Mouse (Mus musculus) urinary bladder, postnatal 4 days (tissue): ENCODE measurements at regions not wholly inside any gene's neighbourhood (a gene's known extent, or its start where the extent isn't known, plus 50 kb on each side); places are given as distances from the start of the nearest gene placed in this dataset.
"Not testable (repeated sequence)": the region's sequence is repeated elsewhere in the genome, so short reads cannot be mapped to it uniquely, and the experiment has no call there.

Experiments used
- DNase-seq, 2 experiments: peaks; one replicate each; pipeline ENCODE4 v3.0.0; 2021 to 2022; ENCODE audit warnings: low spot score in 2 of 2

DNA sequence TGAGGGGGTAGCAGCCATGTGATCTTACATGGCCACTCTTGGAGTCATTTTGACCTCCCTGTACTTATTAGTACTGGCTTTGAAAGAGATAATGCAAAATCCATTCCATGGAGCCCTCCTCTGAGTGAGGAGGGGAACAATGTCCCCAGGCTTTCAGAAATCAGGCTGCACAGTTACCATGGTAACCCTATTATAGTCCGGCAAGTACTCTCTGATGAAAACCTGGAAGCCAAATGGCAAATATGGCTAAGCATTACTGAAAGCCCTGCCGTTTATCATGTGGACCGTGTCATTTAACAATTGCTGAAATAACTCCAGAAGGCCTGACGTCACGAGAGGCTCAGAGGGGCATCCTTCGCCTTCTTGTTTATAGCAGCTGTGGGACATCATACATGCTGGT is 82.5 kb upstream of the Xcl1 start:
- DNase-seq: no peak

DNA sequence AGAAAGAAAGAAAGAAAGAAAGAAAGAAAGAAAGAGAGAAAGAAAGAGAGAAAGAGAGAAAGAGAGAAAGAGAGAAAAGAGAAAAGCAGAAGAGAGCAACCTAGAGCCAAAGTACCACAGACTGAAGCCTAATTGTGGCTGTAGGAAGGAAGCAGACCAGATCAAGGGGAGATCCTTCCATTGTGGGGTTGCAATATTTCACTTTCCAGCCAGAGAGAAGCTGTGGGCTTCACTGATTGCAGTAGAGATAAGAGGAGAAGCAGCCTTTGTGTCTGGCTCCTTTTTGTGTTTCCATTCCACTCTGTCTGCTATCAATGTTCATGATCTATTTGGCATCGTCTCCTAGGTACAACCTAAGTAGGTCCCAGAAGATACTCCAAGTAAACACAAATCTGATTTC is 79.0 kb upstream of the Xcl1 start:
- no peak for DNase-seq

DNA sequence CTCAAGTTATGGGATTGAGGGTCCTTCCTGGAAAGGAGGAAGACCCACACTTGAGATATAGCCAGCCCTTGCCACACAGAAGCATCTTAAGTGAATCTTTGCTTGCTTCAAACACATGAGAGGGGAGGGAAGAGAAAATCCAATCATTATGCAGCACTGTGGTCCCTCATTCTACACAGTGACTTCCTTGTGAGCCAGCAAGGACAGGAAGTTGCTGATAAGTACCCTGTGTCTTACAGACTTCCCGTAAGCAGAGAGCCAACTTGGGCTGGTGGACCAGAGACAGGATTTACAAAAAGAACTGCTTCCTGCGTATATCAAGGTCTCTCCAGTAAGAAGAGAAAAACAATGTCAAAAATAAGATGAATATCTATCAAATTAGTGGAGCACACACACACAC is 78.1 kb upstream of the Xcl1 start:
- no peak for DNase-seq

DNA sequence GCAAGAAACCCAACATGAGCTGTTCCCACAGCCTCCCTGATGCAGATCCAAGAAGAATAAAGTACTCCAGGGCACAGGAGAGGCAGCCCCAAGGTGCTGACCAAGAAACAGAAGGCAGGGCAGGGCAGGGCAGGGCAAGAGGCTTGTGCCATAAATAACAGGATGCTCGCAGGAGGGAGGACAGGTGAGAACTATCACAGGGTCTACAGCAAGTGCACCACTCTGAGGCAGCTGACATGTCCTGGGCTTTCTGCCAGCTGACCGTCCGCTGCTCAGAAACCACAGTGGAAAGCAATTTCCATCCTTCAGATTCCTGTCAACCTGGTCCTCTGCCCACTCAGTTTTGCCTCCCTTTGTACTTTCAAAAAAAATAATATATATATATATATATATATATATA is 77.0 kb upstream of the Xcl1 start:
- no peak for DNase-seq

DNA sequence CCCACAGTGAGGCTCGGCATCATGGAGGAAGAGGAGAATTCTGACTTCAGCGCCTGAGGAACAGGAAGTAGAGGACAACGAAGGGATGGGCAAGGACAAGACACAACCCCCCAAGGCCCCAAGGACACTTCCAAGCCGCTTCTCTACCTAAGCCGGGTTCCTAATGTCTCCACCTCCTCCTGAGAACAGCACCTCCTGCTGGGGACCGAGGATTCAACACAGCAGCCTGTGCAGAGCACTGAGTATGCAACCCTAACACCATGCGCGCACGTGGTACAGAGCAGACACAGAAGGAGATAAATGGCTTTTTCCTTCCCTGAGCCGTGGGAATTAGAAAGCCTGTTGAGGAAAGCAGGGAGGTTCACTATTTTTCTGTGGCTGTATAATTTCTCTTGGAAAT is 64.2 kb upstream of the Xcl1 start:
- DNase-seq: peak in 1 of 2 experiments; percentile 63

DNA sequence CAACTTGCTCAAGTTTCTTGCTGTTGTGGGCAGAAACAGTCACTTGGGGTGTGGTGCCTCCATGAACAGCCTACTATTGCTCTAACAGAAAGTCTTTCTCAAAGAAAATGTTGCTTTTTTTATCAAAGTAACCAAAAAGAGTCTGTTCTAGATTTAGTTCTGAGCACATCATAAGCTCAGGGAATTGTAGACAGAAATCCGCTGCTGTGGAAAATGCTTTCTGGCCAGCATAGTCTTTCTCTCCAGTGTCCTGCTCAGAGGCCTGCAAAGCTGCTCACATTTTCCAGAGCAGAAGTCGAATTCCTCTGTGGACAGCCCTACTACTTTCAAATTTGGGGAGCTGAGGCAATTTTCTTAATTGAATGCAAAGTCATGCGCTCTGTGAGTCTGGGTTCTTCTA is 63.3 kb upstream of the Xcl1 start:
- DNase-seq: no peak

DNA sequence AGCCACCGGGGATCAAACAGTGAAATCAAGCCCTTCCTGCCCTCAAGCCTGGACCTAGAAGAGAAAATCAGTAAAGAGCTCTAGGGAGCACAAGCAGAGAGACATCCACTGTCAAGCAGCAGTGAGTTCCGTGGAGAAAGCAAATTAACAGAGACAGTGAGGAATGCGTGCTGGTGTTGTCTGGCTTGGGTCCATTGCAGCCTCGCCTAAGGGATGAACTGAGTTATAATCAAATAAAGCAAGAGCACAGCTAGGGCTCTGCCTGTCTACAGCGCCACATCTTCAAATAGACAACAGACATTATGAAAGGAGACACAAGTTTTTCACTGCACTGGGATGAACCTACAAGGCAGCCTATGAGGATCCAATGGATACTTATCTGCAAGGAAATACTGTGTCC is 62.3 kb upstream of the Xcl1 start:
- no peak for DNase-seq

DNA sequence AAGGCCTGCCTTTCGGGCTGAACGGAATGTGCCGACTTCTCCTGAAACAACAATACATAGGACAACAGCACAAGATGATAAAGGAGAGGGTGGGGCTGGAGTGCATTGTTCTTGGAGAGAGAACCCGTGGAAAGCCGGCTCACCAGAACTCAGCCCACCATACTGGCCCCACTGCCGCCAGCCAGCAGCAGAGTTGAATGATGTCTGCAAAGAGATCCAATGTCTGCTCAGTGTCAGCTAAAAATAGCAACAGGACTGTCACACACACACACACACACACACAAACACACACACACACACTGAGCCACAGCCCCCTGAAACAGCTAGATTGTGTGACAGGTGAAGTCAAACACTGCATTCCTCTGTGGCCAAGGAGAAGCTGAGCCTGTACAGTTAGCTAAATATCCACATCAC is 58.9 kb upstream of the Xcl1 start:
- DNase-seq: no peak

DNA sequence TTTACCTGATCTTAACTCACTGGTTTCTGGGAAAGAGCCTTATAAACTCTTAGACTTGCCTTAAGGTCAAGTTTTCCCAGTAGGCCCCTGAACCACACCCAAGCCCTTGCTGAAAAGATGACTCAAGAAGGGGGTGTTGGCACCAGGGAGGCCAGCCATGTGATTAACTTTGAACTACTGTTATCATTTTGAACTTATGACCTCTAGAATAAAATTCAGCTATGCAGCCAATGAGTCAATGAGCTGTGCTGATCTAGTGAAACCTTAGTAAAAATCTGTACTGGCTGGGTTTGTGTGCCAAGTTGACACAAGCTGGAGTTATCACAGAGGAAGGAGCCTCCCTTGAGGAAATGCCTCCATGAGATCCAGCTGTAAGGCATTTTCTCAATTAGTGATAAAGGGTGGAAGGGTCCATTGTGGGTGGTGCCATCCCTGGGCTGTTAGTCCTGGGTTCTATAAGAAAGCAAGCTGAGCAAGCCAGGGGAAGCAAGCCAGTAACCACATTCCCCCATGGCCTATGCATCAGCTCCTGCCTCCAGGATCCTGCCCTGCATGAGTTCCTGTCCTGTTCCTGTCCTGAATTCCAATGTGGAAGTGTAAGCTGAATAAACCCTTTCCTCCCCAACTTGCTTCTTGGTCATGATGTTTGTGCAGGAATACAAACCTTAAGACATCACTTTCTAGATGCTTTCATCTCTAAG is 58.0 kb upstream of the Xcl1 start:
- DNase-seq: not testable (repeated sequence)

DNA sequence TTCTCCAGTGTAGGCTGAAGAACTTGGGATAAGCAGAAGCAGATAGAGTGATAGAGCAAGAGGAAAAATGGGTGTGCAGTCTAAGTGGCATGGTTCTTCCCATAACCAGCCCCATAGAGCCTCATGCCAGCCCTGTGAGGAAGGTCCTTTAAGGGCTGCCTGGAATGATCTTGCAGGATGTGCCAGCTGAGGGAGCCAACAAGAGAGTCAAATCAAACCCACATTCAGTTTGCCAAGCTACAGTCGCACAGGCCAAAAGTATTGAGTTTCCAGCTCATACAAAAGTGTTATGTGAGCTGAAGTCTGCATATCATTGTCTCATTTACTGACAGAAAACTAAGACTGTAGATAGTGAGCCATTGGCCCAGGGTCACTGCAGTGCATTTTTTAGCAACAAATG is 53.7 kb upstream of the Xcl1 start:
- no peak for DNase-seq

DNA sequence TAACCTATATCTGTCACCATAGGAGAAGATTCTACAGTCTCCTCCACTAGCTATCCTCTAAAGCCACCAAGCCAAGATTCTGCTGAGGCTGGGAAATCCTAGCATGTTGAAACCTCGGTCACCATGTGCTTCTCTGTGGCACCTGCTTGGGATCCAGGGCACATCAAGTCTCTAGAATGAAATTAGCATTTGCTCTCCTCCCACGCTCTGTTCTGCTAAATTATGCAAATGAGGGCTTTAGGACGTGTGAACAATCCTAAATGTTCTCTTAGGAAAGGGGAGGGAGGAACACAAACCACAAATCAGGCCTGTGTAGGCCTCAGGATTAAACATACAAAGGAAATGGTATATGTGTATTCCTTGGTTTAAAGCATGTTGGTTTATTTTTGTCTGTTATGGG is 52.9 kb upstream of the Xcl1 start:
- no peak for DNase-seq

DNA sequence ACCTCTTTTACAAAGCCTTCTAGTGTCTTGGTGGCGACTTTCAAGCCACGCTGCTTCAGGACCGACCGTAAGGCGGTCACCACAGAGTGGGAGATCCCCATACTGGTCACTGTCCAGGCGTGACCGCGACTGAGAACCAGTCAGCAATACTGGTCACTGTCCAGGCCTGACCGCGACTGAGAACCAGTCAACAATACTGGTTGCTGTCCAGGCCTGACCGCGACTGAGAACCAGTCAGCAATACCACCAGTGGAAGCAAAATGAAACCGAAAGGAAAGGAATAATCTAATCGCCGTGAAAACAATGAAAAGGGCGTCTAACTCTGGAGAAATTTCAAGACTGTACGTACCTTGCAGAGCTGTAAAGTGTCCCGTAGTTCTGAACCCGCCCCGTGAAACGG is 50.2 kb upstream of the Xcl1 start:
- not testable (repeated sequence) for DNase-seq
